Mouse (Mus musculus): ENCODE data around the gene Pax6. TPM values are rescaled to one million over a fixed set of nuclear protein-coding genes. Genes with fewer than 3 reads are reported as not detected.

Pax6 gene
- polyA plus RNA-seq, 1 experiment from 2014 or later, result 0.37 TPM

- H3K4me3 ChIP-seq (ENCODE audit: low read depth, low read length), result no peak overlapping the region
- H3K9me3 ChIP-seq (replicated peaks; ENCODE audit: control insufficient read depth, low read length), result no peaks in the 10 kb centered on the region
- no peaks in the 10 kb centered on the region for H3K36me3 ChIP-seq (ENCODE audit: control insufficient read depth, insufficient read depth, low read length)
- 8% methylated on average over 16 of the region's 16 CpGs for WGBS (ENCODE audit: insufficient replicate concordance)
- no peak overlapping the region for H3K27ac ChIP-seq (ENCODE audit: low read depth, low read length)
- peaks cover 86% of the 10 kb centered on the region for H3K27me3 ChIP-seq (ENCODE audit: control insufficient read depth, insufficient read depth, low read length)
- peaks cover 9% of the 10 kb centered on the region for H3K4me1 ChIP-seq (ENCODE audit: control insufficient read depth, insufficient read depth, low read length)
- no peak for ATAC-seq (replicated peaks; ENCODE audit: insufficient number of reproducible peaks, low FRiP score, low TSS enrichment)
- H3K9ac ChIP-seq (ENCODE audit: low read depth, low read length), result no peak overlapping the region
- no peak overlapping the region for H3K4me2 ChIP-seq
These were observed 6.6 kb upstream of the Pax6 start for GRCm38 (mm10) chr2:105662121-105662520.

DNA sequence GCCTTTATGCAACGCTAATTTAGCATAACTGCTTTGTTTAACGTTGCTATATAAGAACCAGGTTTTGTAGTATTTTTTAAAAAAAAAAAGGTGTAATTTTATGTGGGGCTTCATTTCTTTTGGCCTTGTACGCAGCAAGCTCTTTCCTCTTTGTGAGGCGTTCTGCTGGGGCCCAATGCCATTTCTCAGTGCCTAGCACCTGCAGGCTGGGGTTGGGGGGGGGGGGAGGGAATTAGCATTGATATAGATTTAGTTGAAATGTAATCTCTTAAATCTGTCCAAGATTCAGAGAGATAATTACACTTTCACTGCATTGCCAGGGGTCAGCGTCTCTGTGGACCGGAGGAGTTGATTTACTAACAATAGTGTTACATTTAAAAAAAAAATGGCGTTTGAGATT, 6.1 kb upstream of the Pax6 start:
- Histone ChIP-seq H3K4me1 (ENCODE audit: control insufficient read depth, insufficient read depth, low read length) (peaks cover 9% of the 10 kb centered on the region), H3K9ac (ENCODE audit: low read depth, low read length) (no peak overlapping the region), H3K36me3 (ENCODE audit: control insufficient read depth, insufficient read depth, low read length) (no peaks in the 10 kb centered on the region), H3K9me3 (replicated peaks; ENCODE audit: control insufficient read depth, low read length) (no peaks in the 10 kb centered on the region), H3K4me2 (no peak overlapping the region), H3K27ac (ENCODE audit: low read depth, low read length) (no peak overlapping the region), H3K4me3 (ENCODE audit: low read depth, low read length) (no peak overlapping the region), H3K27me3 (ENCODE audit: control insufficient read depth, insufficient read depth, low read length) (peaks cover 86% of the 10 kb centered on the region)
- WGBS (ENCODE audit: insufficient replicate concordance), result 4% methylated on average over 7 of the region's 7 CpGs
- no peak for ATAC-seq (replicated peaks; ENCODE audit: insufficient number of reproducible peaks, low FRiP score, low TSS enrichment)

DNA sequence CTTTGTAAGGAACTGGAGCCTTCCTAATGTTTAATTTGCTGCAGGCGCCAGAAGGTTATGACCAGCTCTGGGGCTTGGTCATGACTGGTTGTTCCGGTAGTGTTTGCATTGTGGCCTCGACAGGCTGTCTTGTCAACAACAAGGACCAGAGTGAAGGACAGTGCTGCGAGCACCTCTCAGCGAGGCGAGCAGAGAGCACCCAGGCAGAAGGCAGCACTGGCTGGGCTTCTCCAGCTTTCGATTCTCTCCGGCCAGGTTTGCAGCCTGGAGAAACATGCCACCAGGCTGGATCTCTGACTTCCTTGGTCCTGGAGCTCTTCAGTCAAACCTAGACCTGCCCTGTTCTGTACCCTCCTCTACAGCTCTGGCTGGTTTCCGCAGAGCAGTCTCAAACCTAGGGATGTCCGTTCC, 5.6 kb upstream of the Pax6 start:
- H3K4me3 ChIP-seq (ENCODE audit: low read depth, low read length), result no peak overlapping the region
- no peak overlapping the region for H3K9ac ChIP-seq (ENCODE audit: low read depth, low read length)
- no peak for ATAC-seq (replicated peaks; ENCODE audit: insufficient number of reproducible peaks, low FRiP score, low TSS enrichment)
- no peaks in the 10 kb centered on the region for H3K36me3 ChIP-seq (ENCODE audit: control insufficient read depth, insufficient read depth, low read length)
- peaks cover 9% of the 10 kb centered on the region for H3K4me1 ChIP-seq (ENCODE audit: control insufficient read depth, insufficient read depth, low read length)
- 3% methylated on average over 10 of the region's 10 CpGs for WGBS (ENCODE audit: insufficient replicate concordance)
- H3K4me2 ChIP-seq, result no peak overlapping the region
- H3K9me3 ChIP-seq (replicated peaks; ENCODE audit: control insufficient read depth, low read length), result no peaks in the 10 kb centered on the region
- H3K27me3 ChIP-seq (ENCODE audit: control insufficient read depth, insufficient read depth, low read length), result peaks cover 89% of the 10 kb centered on the region
- no peak overlapping the region for H3K27ac ChIP-seq (ENCODE audit: low read depth, low read length)

DNA sequence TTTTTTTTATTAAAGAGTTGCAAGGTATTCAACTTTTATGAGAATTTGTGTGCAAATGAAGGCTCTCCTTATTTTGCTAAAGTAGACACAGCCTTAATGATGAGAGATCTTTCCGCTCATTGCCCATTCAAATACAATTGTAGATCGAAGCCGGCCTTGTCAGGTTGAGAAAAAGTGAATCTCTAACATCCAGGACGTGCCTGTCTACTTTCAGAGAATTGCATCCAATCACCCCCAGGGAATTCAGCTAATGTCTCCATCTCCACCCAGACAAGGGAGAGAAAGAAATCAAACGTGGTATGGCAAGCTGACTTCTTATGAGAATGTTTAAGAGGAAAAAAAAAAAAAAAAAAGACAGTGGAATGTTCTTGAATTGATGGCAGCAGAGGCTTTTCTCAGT, 3.7 kb upstream of the Pax6 start:
- H3K9me3 ChIP-seq (replicated peaks; ENCODE audit: control insufficient read depth, low read length), result no peaks in the 10 kb centered on the region
- no peak overlapping the region for H3K27ac ChIP-seq (ENCODE audit: low read depth, low read length)
- H3K4me1 ChIP-seq (ENCODE audit: control insufficient read depth, insufficient read depth, low read length), result peaks cover 12% of the 10 kb centered on the region
- H3K27me3 ChIP-seq (ENCODE audit: control insufficient read depth, insufficient read depth, low read length), result peaks cover 89% of the 10 kb centered on the region
- no peak overlapping the region for H3K4me2 ChIP-seq
- no peaks in the 10 kb centered on the region for H3K36me3 ChIP-seq (ENCODE audit: control insufficient read depth, insufficient read depth, low read length)
- H3K9ac ChIP-seq (ENCODE audit: low read depth, low read length), result no peak overlapping the region
- no peak overlapping the region for H3K4me3 ChIP-seq (ENCODE audit: low read depth, low read length)
- ATAC-seq (replicated peaks; ENCODE audit: insufficient number of reproducible peaks, low FRiP score, low TSS enrichment), result no peak
- 9% methylated on average over 5 of the region's 5 CpGs for WGBS (ENCODE audit: insufficient replicate concordance)

GRCm38 (mm10) chr2:105665491-105666250, 3.0 kb upstream of the Pax6 start:
- no peak for ATAC-seq (replicated peaks; ENCODE audit: insufficient number of reproducible peaks, low FRiP score, low TSS enrichment)
- Histone ChIP-seq H3K9ac (ENCODE audit: low read depth, low read length) (no peak overlapping the region), H3K4me1 (ENCODE audit: control insufficient read depth, insufficient read depth, low read length) (peaks cover 11% of the 10 kb centered on the region; the same call in 1 of the 2 replicates), H3K4me3 (ENCODE audit: low read depth, low read length) (no peak overlapping the region), H3K27ac (ENCODE audit: low read depth, low read length) (no peak overlapping the region), H3K36me3 (ENCODE audit: control insufficient read depth, insufficient read depth, low read length) (no peaks in the 10 kb centered on the region), H3K27me3 (ENCODE audit: control insufficient read depth, insufficient read depth, low read length) (peaks cover 91% of the 10 kb centered on the region), H3K4me2 (no peak overlapping the region), H3K9me3 (replicated peaks; ENCODE audit: control insufficient read depth, low read length) (no peaks in the 10 kb centered on the region)
- 13% methylated on average over 5 of the region's 5 CpGs for WGBS (ENCODE audit: insufficient replicate concordance)

- WGBS (ENCODE audit: insufficient replicate concordance), result 2% methylated on average over 6 of the region's 6 CpGs
- no peak for ATAC-seq (replicated peaks; ENCODE audit: insufficient number of reproducible peaks, low FRiP score, low TSS enrichment)
- peaks cover 11% of the 10 kb centered on the region; the same call in 1 of the 2 replicates for H3K4me1 ChIP-seq (ENCODE audit: control insufficient read depth, insufficient read depth, low read length)
These were observed 2.4 kb upstream of the Pax6 start for GRCm38 (mm10) chr2:105666331-105666730.

GRCm38 (mm10) chr2:105666763-105667625, 1.7 kb upstream of the Pax6 start:
- H3K4me1 ChIP-seq (ENCODE audit: control insufficient read depth, insufficient read depth, low read length), result peaks cover 11% of the 10 kb centered on the region; the same call in 1 of the 2 replicates
- no peaks in the 10 kb centered on the region for H3K36me3 ChIP-seq (ENCODE audit: control insufficient read depth, insufficient read depth, low read length)
- no peak for ATAC-seq (replicated peaks; ENCODE audit: insufficient number of reproducible peaks, low FRiP score, low TSS enrichment)
- no peak overlapping the region for H3K27ac ChIP-seq (ENCODE audit: low read depth, low read length)
- no peak overlapping the region; the same call in 1 of the 2 replicates for H3K4me2 ChIP-seq
- no peaks in the 10 kb centered on the region for H3K9me3 ChIP-seq (replicated peaks; ENCODE audit: control insufficient read depth, low read length)
- H3K27me3 ChIP-seq (ENCODE audit: control insufficient read depth, insufficient read depth, low read length), result peaks cover 96% of the 10 kb centered on the region
- peak overlapping the region; percentile 18; the same call in 1 of the 2 replicates for H3K4me3 ChIP-seq (ENCODE audit: low read depth, low read length)
- WGBS (ENCODE audit: insufficient replicate concordance), result under 1% methylated on average over 41 of the region's 41 CpGs
- H3K9ac ChIP-seq (ENCODE audit: low read depth, low read length), result no peak overlapping the region

More at GRCm38 (mm10) chr2:105666331-105666730, 2.4 kb upstream of the Pax6 start:
- no peak overlapping the region for H3K27ac ChIP-seq (ENCODE audit: low read depth, low read length)
- H3K4me2 ChIP-seq, result no peak overlapping the region
- peaks cover 94% of the 10 kb centered on the region for H3K27me3 ChIP-seq (ENCODE audit: control insufficient read depth, insufficient read depth, low read length)
- H3K9me3 ChIP-seq (replicated peaks; ENCODE audit: control insufficient read depth, low read length), result no peaks in the 10 kb centered on the region
- no peak overlapping the region for H3K4me3 ChIP-seq (ENCODE audit: low read depth, low read length)
- no peaks in the 10 kb centered on the region for H3K36me3 ChIP-seq (ENCODE audit: control insufficient read depth, insufficient read depth, low read length)
- H3K9ac ChIP-seq (ENCODE audit: low read depth, low read length), result no peak overlapping the region

GRCm38 (mm10) chr2:105667626-105667950, 1.1 kb upstream of the Pax6 start:
- Histone ChIP-seq H3K4me1 (ENCODE audit: control insufficient read depth, insufficient read depth, low read length) (peaks cover 11% of the 10 kb centered on the region; the same call in 1 of the 2 replicates), H3K27ac (ENCODE audit: low read depth, low read length) (no peak overlapping the region), H3K27me3 (ENCODE audit: control insufficient read depth, insufficient read depth, low read length) (peaks cover 99% of the 10 kb centered on the region), H3K4me3 (ENCODE audit: low read depth, low read length) (no peak overlapping the region), H3K9ac (ENCODE audit: low read depth, low read length) (no peak overlapping the region), H3K4me2 (no peak overlapping the region), H3K36me3 (ENCODE audit: control insufficient read depth, insufficient read depth, low read length) (no peaks in the 10 kb centered on the region), H3K9me3 (replicated peaks; ENCODE audit: control insufficient read depth, low read length) (no peaks in the 10 kb centered on the region)
- under 1% methylated on average over 11 of the region's 11 CpGs for WGBS (ENCODE audit: insufficient replicate concordance)
- ATAC-seq (replicated peaks; ENCODE audit: insufficient number of reproducible peaks, low FRiP score, low TSS enrichment), result no peak
